Mouse (Mus musculus) layer of hippocampus, adult 8-10 months (tissue): Measurements from ENCODE around the gene Tmem185b. TPM values are rescaled to one million over a fixed set of nuclear protein-coding genes. Genes with fewer than 3 reads are reported as not detected.

Source experiments
- DNase-seq, 2 experiments: peaks; one replicate each; pipeline ENCODE4 v3.0.0; 2022; ENCODE audit warnings: low spot score in 2 of 2
- total RNA-seq, 4 experiments: library from RNA; stranded (reverse); gene quantifications; 2 replicates each; pipeline ENCODE4 v1.2.4; 2022

Tmem185b gene
- total RNA-seq, 4 experiments from 2014 or later = 14.6 to 20.3 (median 16.5) TPM

- DNase-seq = no peak
Measured at GRCm38 (mm10) chr1:119503181-119503580, 22.8 kb upstream of the Tmem185b start.

- no peak for DNase-seq
Measured at GRCm38 (mm10) chr1:119503808-119504207, 22.2 kb upstream of the Tmem185b start.

- peak; percentile 96 to 98 for DNase-seq
Measured at GRCm38 (mm10) chr1:119504260-119505062, 21.5 kb upstream of the Tmem185b start, which contains the start of gene Ralb. Gene Ralb (minus strand): TSS chr1:119504794.

- DNase-seq = no peak
Measured at GRCm38 (mm10) chr1:119505951-119506350, 20.0 kb upstream of the Tmem185b start.

GRCm38 (mm10) chr1:119508548-119508947 lies 17.4 kb upstream of the Tmem185b start:
- no peak for DNase-seq

GRCm38 (mm10) chr1:119509474-119509873 lies 16.5 kb upstream of the Tmem185b start:
- DNase-seq = no peak

GRCm38 (mm10) chr1:119510409-119510808 lies 15.6 kb upstream of the Tmem185b start:
- no peak for DNase-seq

GRCm38 (mm10) chr1:119510857-119511256 lies 15.1 kb upstream of the Tmem185b start:
- no peak for DNase-seq

GRCm38 (mm10) chr1:119518060-119518459 lies 7.9 kb upstream of the Tmem185b start:
- no peak for DNase-seq

GRCm38 (mm10) chr1:119518786-119519185 lies 7.2 kb upstream of the Tmem185b start:
- no peak for DNase-seq

GRCm38 (mm10) chr1:119519286-119519685 lies 6.7 kb upstream of the Tmem185b start:
- no peak for DNase-seq

GRCm38 (mm10) chr1:119521029-119521428 lies 4.9 kb upstream of the Tmem185b start:
- DNase-seq = no peak

- DNase-seq = no peak
Measured at GRCm38 (mm10) chr1:119521681-119522080, 4.3 kb upstream of the Tmem185b start.

GRCm38 (mm10) chr1:119522726-119523125 lies 3.2 kb upstream of the Tmem185b start:
- no peak for DNase-seq

- no peak for DNase-seq
Measured at GRCm38 (mm10) chr1:119523369-119523768, 2.6 kb upstream of the Tmem185b start.

- no peak for DNase-seq
Measured at GRCm38 (mm10) chr1:119523826-119524225, 2.1 kb upstream of the Tmem185b start.

- DNase-seq = no peak
Measured at GRCm38 (mm10) chr1:119525004-119525444, 936 bp upstream of the Tmem185b start.

- DNase-seq = no peak
Measured at GRCm38 (mm10) chr1:119530941-119531340, 5.0 kb downstream of the Tmem185b start.

GRCm38 (mm10) chr1:119532165-119532564 lies 6.2 kb downstream of the Tmem185b start:
- no peak for DNase-seq

- no peak for DNase-seq
Measured at GRCm38 (mm10) chr1:119533093-119533805, 7.3 kb downstream of the Tmem185b start.

- DNase-seq = no peak
Measured at GRCm38 (mm10) chr1:119534341-119534740, 8.4 kb downstream of the Tmem185b start.

GRCm38 (mm10) chr1:119536122-119536521 lies 10.2 kb downstream of the Tmem185b start:
- DNase-seq = no peak
